Mouse (Mus musculus) heart, embryonic 15.5 days (tissue): ENCODE results near the gene Tmem102. TPM values are rescaled to one million over a fixed set of nuclear protein-coding genes. Genes with fewer than 3 reads are reported as not detected.

Source experiments
- ATAC-seq: fragments of 200-750 bp; cut with Nextera tagmentation; replicated peaks from 2 replicates; pipeline ENCODE4 v1.8.0; 2017; ENCODE audit warnings: low read depth, moderate TSS enrichment; ENCODE audit not compliant: insufficient number of reproducible peaks, insufficient read depth, low FRiP score
- H3K27ac ChIP-seq: fragments of 300-500 bp; sonication (generic); 2 replicates; pipeline ENCODE4 v1.5.1; 2015; ENCODE audit warnings: mild to moderate bottlenecking, inconsistent platforms
- H3K27me3 ChIP-seq: fragments of 300-500 bp; sonication (generic); 2 replicates; pipeline ENCODE4 v1.6.1; 2015; ENCODE audit warnings: inconsistent platforms
- H3K36me3 ChIP-seq: fragments of 300-500 bp; sonication (generic); 2 replicates; pipeline ENCODE4 v1.6.1; 2015; ENCODE audit warnings: mild to moderate bottlenecking, inconsistent platforms
- H3K4me1 ChIP-seq: fragments of 300-500 bp; sonication (generic); replicated peaks from 2 replicates; pipeline ENCODE4 v1.6.1; 2015; ENCODE audit warnings: inconsistent platforms
- H3K4me2 ChIP-seq: fragments of 300-500 bp; sonication (generic); 2 replicates; pipeline ENCODE4 v1.6.1; 2015; ENCODE audit warnings: inconsistent platforms, mild to moderate bottlenecking, moderate library complexity
- H3K4me3 ChIP-seq: fragments of 300-500 bp; sonication (generic); 2 replicates; pipeline ENCODE4 v1.5.1; 2015; ENCODE audit warnings: mild to moderate bottlenecking, inconsistent platforms
- H3K9ac ChIP-seq: fragments of 300-500 bp; sonication (generic); 2 replicates; pipeline ENCODE4 v1.6.1; 2015; ENCODE audit warnings: mild to moderate bottlenecking, inconsistent platforms
- H3K9me3 ChIP-seq: fragments of 300-500 bp; sonication (generic); replicated peaks from 2 replicates; pipeline ENCODE4 v1.6.1; 2016; ENCODE audit warnings: inconsistent platforms
- WGBS: fragments of 180-500 bp; shearing (Covaris S2); methylation state at CpG from one replicate; pipeline ENCODE4 v1.1.7; 2015; ENCODE audit warnings: mixed read lengths; 5-methylcytosine and 5-hydroxymethylcytosine counted together
- polyA plus RNA-seq: library from polyadenylated mRNA; unstranded; fragments of >200 nt; fragmentation: Nextera tagmentation; extraction: Ambion mirVana; gene quantifications from 2 replicates; pipeline ENCODE4 v1.2.1, GENCODE M21; 2015

Gene Tmem102
- polyA plus RNA-seq, 1 experiment from 2014 or later: 1.1 TPM

- peak overlapping the region; percentile 72 for H3K27ac ChIP-seq
- H3K27me3 ChIP-seq: peaks cover 25% of the 10 kb centered on the region
- H3K9me3 ChIP-seq: no peaks in the 10 kb centered on the region
- H3K36me3 ChIP-seq: no peaks in the 10 kb centered on the region
- H3K9ac ChIP-seq: peak overlapping the region; percentile 57
- WGBS: under 1% methylated on average over 36 of the region's 36 CpGs
- peak overlapping the region; percentile 97 for H3K4me2 ChIP-seq
- ATAC-seq: peak; percentile 29
- H3K4me3 ChIP-seq: peak overlapping the region; percentile 62
- peaks cover 70% of the 10 kb centered on the region for H3K4me1 ChIP-seq
Measured at GRCm38 (mm10) chr11:69800392-69801197, 4.8 kb downstream of the Tmem102 start.

GRCm38 (mm10) chr11:69800138-69800391, 5.4 kb downstream of the Tmem102 start:
- Histone ChIP-seq H3K4me1 (peaks cover 70% of the 10 kb centered on the region), H3K4me2 (peak overlapping the region; percentile 97), H3K9me3 (no peaks in the 10 kb centered on the region), H3K27ac (peak overlapping the region; percentile 72), H3K4me3 (peak overlapping the region; percentile 62), H3K9ac (peak overlapping the region; percentile 57; the same call in 1 of the 2 replicates), H3K27me3 (peaks cover 20% of the 10 kb centered on the region), H3K36me3 (no peaks in the 10 kb centered on the region)
- no peak for ATAC-seq
- 4% methylated on average over 11 of the region's 11 CpGs for WGBS

GRCm38 (mm10) chr11:69799394-69800137, 5.9 kb downstream of the Tmem102 start:
- Histone ChIP-seq H3K4me3 (peak overlapping the region; percentile 62), H3K9ac (no peak overlapping the region), H3K9me3 (no peaks in the 10 kb centered on the region), H3K27ac (peak overlapping the region; percentile 72; the same call in 1 of the 2 replicates), H3K36me3 (no peaks in the 10 kb centered on the region), H3K4me2 (peak overlapping the region; percentile 97), H3K4me1 (peaks cover 65% of the 10 kb centered on the region), H3K27me3 (peaks cover 15% of the 10 kb centered on the region)
- 36% methylated on average over 12 of the region's 12 CpGs for WGBS
- no peak for ATAC-seq

GRCm38 (mm10) chr11:69797924-69798323, 7.5 kb downstream of the Tmem102 start:
- no peak for ATAC-seq
- H3K4me2 ChIP-seq: no peak overlapping the region
- 70% methylated on average over 7 of the region's 7 CpGs for WGBS

GRCm38 (mm10) chr11:69795983-69796435, 9.4 kb downstream of the Tmem102 start:
- Histone ChIP-seq H3K4me2 (peak overlapping the region; percentile 96), H3K9me3 (no peaks in the 10 kb centered on the region), H3K4me1 (peaks cover 30% of the 10 kb centered on the region), H3K27me3 (peaks cover 9% of the 10 kb centered on the region), H3K4me3 (peak overlapping the region; percentile 66), H3K9ac (peak overlapping the region; percentile 59; the same call in 1 of the 2 replicates), H3K36me3 (no peaks in the 10 kb centered on the region), H3K27ac (no peak overlapping the region)
- 4% methylated on average over 13 of the region's 13 CpGs for WGBS
- no peak for ATAC-seq

More at GRCm38 (mm10) chr11:69797924-69798323, 7.5 kb downstream of the Tmem102 start:
- H3K4me3 ChIP-seq: no peak overlapping the region
- H3K27me3 ChIP-seq: peaks cover 14% of the 10 kb centered on the region
- H3K4me1 ChIP-seq: peaks cover 49% of the 10 kb centered on the region
- no peaks in the 10 kb centered on the region for H3K36me3 ChIP-seq
- H3K9ac ChIP-seq: no peak overlapping the region
- H3K9me3 ChIP-seq: no peaks in the 10 kb centered on the region
- no peak overlapping the region for H3K27ac ChIP-seq

GRCm38 (mm10) chr11:69795168-69795982, 10.0 kb downstream of the Tmem102 start, which contains the start of gene Chrnb1:
Gene Chrnb1, minus strand, starts transcription at chr11:69795943.
- Histone ChIP-seq H3K4me3 (peak within 1 kb of the TSS; percentile 66), H3K36me3 (no peaks in the 10 kb centered on the region), H3K27ac (peak within 1 kb of the TSS; percentile 62), H3K4me2 (peak within 1 kb of the TSS; percentile 96), H3K27me3 (peaks cover 7% of the 10 kb centered on the region), H3K9ac (peak within 1 kb of the TSS; percentile 59), H3K9me3 (no peaks in the 10 kb centered on the region), H3K4me1 (peaks cover 24% of the 10 kb centered on the region)
- peak; percentile 95 for ATAC-seq
- 2% methylated on average over 52 of the region's 52 CpGs for WGBS

- no peak for ATAC-seq
- peaks cover 11% of the 10 kb centered on the region for H3K4me1 ChIP-seq
- no peaks in the 10 kb centered on the region for H3K9me3 ChIP-seq
- no peak overlapping the region for H3K27ac ChIP-seq
- H3K4me3 ChIP-seq: no peak overlapping the region
- H3K4me2 ChIP-seq: no peak overlapping the region
- peaks cover 4% of the 10 kb centered on the region; the same call in 1 of the 2 replicates for H3K27me3 ChIP-seq
- H3K9ac ChIP-seq: no peak overlapping the region
- 62% methylated on average over 5 of the region's 5 CpGs for WGBS
- H3K36me3 ChIP-seq: no peaks in the 10 kb centered on the region
Measured at GRCm38 (mm10) chr11:69793429-69793828, 12.0 kb downstream of the Tmem102 start.

- ATAC-seq: no peak
- H3K27me3 ChIP-seq: no peaks in the 10 kb centered on the region
- 60% methylated on average over 5 of the region's 5 CpGs for WGBS
- H3K9me3 ChIP-seq: no peaks in the 10 kb centered on the region
- H3K4me3 ChIP-seq: no peak overlapping the region
- H3K9ac ChIP-seq: no peak overlapping the region
- peaks cover 11% of the 10 kb centered on the region for H3K4me1 ChIP-seq
- H3K36me3 ChIP-seq: no peaks in the 10 kb centered on the region
- H3K4me2 ChIP-seq: no peak overlapping the region
- no peak overlapping the region for H3K27ac ChIP-seq
Measured at GRCm38 (mm10) chr11:69791420-69791819, 14.0 kb downstream of the Tmem102 start.

GRCm38 (mm10) chr11:69789431-69789830, 16.0 kb downstream of the Tmem102 start:
- no peak for ATAC-seq

GRCm38 (mm10) chr11:69787306-69787705, 18.1 kb downstream of the Tmem102 start:
- Histone ChIP-seq H3K9ac (no peak overlapping the region), H3K4me3 (no peak overlapping the region)
- no peak for ATAC-seq

More at GRCm38 (mm10) chr11:69789431-69789830, 16.0 kb downstream of the Tmem102 start:
- Histone ChIP-seq H3K36me3 (no peaks in the 10 kb centered on the region), H3K4me1 (peaks cover 7% of the 10 kb centered on the region; the same call in 1 of the 2 replicates), H3K9me3 (no peaks in the 10 kb centered on the region), H3K4me2 (no peak overlapping the region), H3K9ac (no peak overlapping the region), H3K4me3 (no peak overlapping the region), H3K27me3 (no peaks in the 10 kb centered on the region), H3K27ac (no peak overlapping the region)
- WGBS: 45% methylated on average over 5 of the region's 5 CpGs

More at GRCm38 (mm10) chr11:69787306-69787705, 18.1 kb downstream of the Tmem102 start:
- Histone ChIP-seq H3K36me3 (no peaks in the 10 kb centered on the region), H3K4me1 (peaks cover 7% of the 10 kb centered on the region; the same call in 1 of the 2 replicates), H3K27ac (no peak overlapping the region), H3K4me2 (no peak overlapping the region), H3K27me3 (no peaks in the 10 kb centered on the region), H3K9me3 (no peaks in the 10 kb centered on the region)
- 86% methylated on average over 5 of the region's 5 CpGs for WGBS
